Mouse (Mus musculus) large intestine, adult 2 months (tissue): ENCODE measurements around the gene Taok3. TPM values are rescaled to one million over a fixed set of nuclear protein-coding genes. Genes with fewer than 3 reads are reported as not detected.

Experiments used
- DNase-seq: peaks from one replicate; pipeline ENCODE4 v3.0.0-alpha.2; 2012; ENCODE audit warnings: low read depth, low spot score
- whole genome bisulfite sequencing: fragments of 180-500 bp; shearing (Covaris S2); methylation state at CpG from one replicate; pipeline ENCODE4 v1.1.7; 2018; 5-methylcytosine and 5-hydroxymethylcytosine counted together
- polyA plus RNA-seq: library from polyadenylated mRNA; depleted of rRNA; stranded (reverse); fragments of >200 nt; gene quantifications from 2 replicates; pipeline ENCODE4 v1.2.3, GENCODE M21; 2012

Taok3 gene
- polyA plus RNA-seq, 1 experiment, result 18.1 TPM

- DNase-seq, result no peak
- whole genome bisulfite sequencing, result 43% methylated on average over 8 of the region's 8 CpGs
These were observed 17.7 kb downstream of the Taok3 start for GRCm38 (mm10) chr5:117137594-117137993.

GRCm38 (mm10) chr5:117138295-117138988, 18.5 kb downstream of the Taok3 start:
- no peak for DNase-seq
- WGBS, result 19% methylated on average over 11 of the region's 11 CpGs

GRCm38 (mm10) chr5:117139822-117140221, 19.9 kb downstream of the Taok3 start:
- 51% methylated on average over 8 of the region's 8 CpGs for WGBS
- DNase-seq, result no peak

GRCm38 (mm10) chr5:117140374-117140773, 20.4 kb downstream of the Taok3 start:
- no peak for DNase-seq
- WGBS, result 70% methylated on average over 7 of the region's 7 CpGs

- DNase-seq, result no peak
- WGBS, result 65% methylated on average over 9 of the region's 9 CpGs
These were observed 23.8 kb downstream of the Taok3 start for GRCm38 (mm10) chr5:117143721-117144135.

GRCm38 (mm10) chr5:117146165-117146564, 26.2 kb downstream of the Taok3 start:
- DNase-seq, result no peak

GRCm38 (mm10) chr5:117147187-117148095, 27.5 kb downstream of the Taok3 start:
- WGBS, result 89% methylated on average over 16 of the region's 16 CpGs
- DNase-seq, result no peak

- 59% methylated on average over 16 of the region's 16 CpGs for WGBS
- DNase-seq, result no peak
These were observed 29.4 kb downstream of the Taok3 start for GRCm38 (mm10) chr5:117149054-117149942.

GRCm38 (mm10) chr5:117150068-117150467, 30.1 kb downstream of the Taok3 start:
- no peak for DNase-seq
- 78% methylated on average over 5 of the region's 5 CpGs for WGBS

GRCm38 (mm10) chr5:117152944-117153343, 33.0 kb downstream of the Taok3 start:
- no peak for DNase-seq

GRCm38 (mm10) chr5:117153527-117154091, 33.7 kb downstream of the Taok3 start:
- 78% methylated on average over 15 of the region's 15 CpGs for WGBS
- no peak for DNase-seq

- 20% methylated on average over 7 of the region's 7 CpGs for WGBS
- peak; percentile 47 for DNase-seq
These were observed 38.5 kb downstream of the Taok3 start for GRCm38 (mm10) chr5:117158335-117159018.

- 35% methylated on average over 8 of the region's 8 CpGs for WGBS
- DNase-seq, result no peak
These were observed 39.4 kb downstream of the Taok3 start for GRCm38 (mm10) chr5:117159326-117159725.

GRCm38 (mm10) chr5:117159805-117160291, 39.9 kb downstream of the Taok3 start:
- WGBS, result 32% methylated on average over 6 of the region's 6 CpGs
- no peak for DNase-seq

GRCm38 (mm10) chr5:117160499-117160898, 40.6 kb downstream of the Taok3 start:
- 17% methylated on average over 10 of the region's 10 CpGs for WGBS
- DNase-seq, result peak; percentile 64

GRCm38 (mm10) chr5:117163790-117164189, 43.9 kb downstream of the Taok3 start:
- no peak for DNase-seq
- WGBS, result 76% methylated on average over 13 of the region's 13 CpGs

- 39% methylated on average over 5 of the region's 5 CpGs for WGBS
- no peak for DNase-seq
These were observed 44.6 kb downstream of the Taok3 start for GRCm38 (mm10) chr5:117164516-117164915.

- 87% methylated on average over 2 of the region's 2 CpGs for WGBS
- no peak for DNase-seq
These were observed 45.0 kb downstream of the Taok3 start for GRCm38 (mm10) chr5:117164923-117165322.

GRCm38 (mm10) chr5:117165946-117166345, 46.0 kb downstream of the Taok3 start:
- DNase-seq, result no peak
- 80% methylated on average over 2 of the region's 2 CpGs for WGBS
